In genomic region chrX:73941860-73942259, GRCm38 (mm10) we compare ENCODE assay signal across 21 mouse cellular contexts. TPM values are rescaled to one million over a fixed set of nuclear protein-coding genes. Genes with fewer than 3 reads are reported as not detected.
A peak's percentile ranks its signal among the peaks of the same experiment; 100 is the strongest.
DNase-seq lines count a peak whose midpoint lies in the region; ATAC-seq and TF ChIP-seq lines count a peak whose summit lies in the region.
"Had no signal": no experiment of that assay in that cellular context is flagged by ENCODE, and none has a peak within 500 bp of the region (broad histone marks: within the 10 kb centered on the region; RNA-seq: fewer than 3 reads in every experiment).

No protein-coding gene starts in this region.

- no peak overlapping the region for H3K4me2 ChIP-seq in heart, embryonic 15.5 days
- H3K4me2 ChIP-seq in intestine, embryonic 15.5 days (replicated peaks): no peak overlapping the region
- H3K4me2 ChIP-seq: heart, embryonic 12.5 days; hindbrain, embryonic 14.5 days had no signal

- DNase-seq in heart, embryonic 10.5 days (ENCODE audit: low spot score): no peak
- DNase-seq in MEL (ENCODE audit: low read depth, low spot score): peak; percentile 41
- no peak for DNase-seq in cerebellum, postnatal 25 days
- DNase-seq: adrenal gland, postnatal 25 days; cerebellum, adult 18-20 months; cerebellum, adult 9-11 months; gastrocnemius, adult 2 months; gastrocnemius, postnatal 25 days; heart, postnatal 14 days; kidney, adult 18-20 months had no signal

- H3K27me3 ChIP-seq in heart, embryonic 15.5 days: no peaks in the 10 kb centered on the region
- H3K27me3 ChIP-seq in heart, embryonic 10.5 days (ENCODE audit: insufficient read depth, poor library complexity, severe bottlenecking): no peaks in the 10 kb centered on the region
- H3K27me3 ChIP-seq in MEL (ENCODE audit: control insufficient read depth in 1 of 2, insufficient read depth in 2 of 2, low read length in 2 of 2): no peaks in the 10 kb centered on the region
- H3K27me3 ChIP-seq in intestine, embryonic 15.5 days (replicated peaks): no peaks in the 10 kb centered on the region
- H3K27me3 ChIP-seq: heart, embryonic 12.5 days had no signal

- TF ChIP-seq CTCF in MEL (IDR thresholded peaks at IDR 0.05 in 2 of 3, conservative IDR thresholded peaks at IDR 0.05 in 1 of 3; ENCODE audit: control insufficient read depth in 1 of 3, insufficient read depth in 1 of 3, low read depth in 2 of 3, low read length in 3 of 3, poor library complexity in 1 of 3, severe bottlenecking in 1 of 3): no peak

- no peaks in the 10 kb centered on the region; the same call in 1 of the 2 replicates for H3K79me2 ChIP-seq in MEL (ENCODE audit: control insufficient read depth, insufficient read depth, low read length, poor library complexity)

- no peak overlapping the region for H3K4me3 ChIP-seq in heart, embryonic 15.5 days
- no peak overlapping the region for H3K4me3 ChIP-seq in heart, embryonic 10.5 days
- no peak overlapping the region for H3K4me3 ChIP-seq in MEL (ENCODE audit: control insufficient read depth in 1 of 2, insufficient read depth in 1 of 2, low read depth in 2 of 2, low read length in 2 of 2)
- no peak overlapping the region for H3K4me3 ChIP-seq in intestine, embryonic 15.5 days (replicated peaks)
- H3K4me3 ChIP-seq: embryonic facial prominence, embryonic 10.5 days; gastrocnemius, adult 2 months; heart, embryonic 12.5 days; hindbrain, embryonic 10.5 days had no signal

- H3K9ac ChIP-seq in heart, embryonic 15.5 days: no peak overlapping the region
- no peak overlapping the region for H3K9ac ChIP-seq in MEL (ENCODE audit: control insufficient read depth, low read depth, low read length, poor library complexity, severe bottlenecking)
- H3K9ac ChIP-seq in intestine, embryonic 15.5 days: no peak overlapping the region
- H3K9ac ChIP-seq: heart, embryonic 12.5 days; hindbrain, embryonic 14.5 days had no signal

- 0 out of 2 replicates have a peak overlapping the region, but pooled peaks have one; percentile 27 for H3K27ac ChIP-seq in heart, embryonic 15.5 days
- no peak overlapping the region for H3K27ac ChIP-seq in heart, embryonic 10.5 days
- no peak overlapping the region; the same call in 1 of the 2 replicates for H3K27ac ChIP-seq in MEL (ENCODE audit: control insufficient read depth, low read depth, low read length)
- 0 out of 2 replicates have a peak overlapping the region, but pooled peaks have one; percentile 22 for H3K27ac ChIP-seq in intestine, embryonic 15.5 days
- H3K27ac ChIP-seq: embryonic facial prominence, embryonic 10.5 days; gastrocnemius, adult 2 months; hindbrain, embryonic 10.5 days; hindbrain, embryonic 14.5 days had no signal

- H3K36me3 ChIP-seq in heart, embryonic 15.5 days: peaks cover 32% of the 10 kb centered on the region
- H3K36me3 ChIP-seq in heart, embryonic 10.5 days: peaks cover 52% of the 10 kb centered on the region
- H3K36me3 ChIP-seq in MEL (ENCODE audit: control insufficient read depth in 1 of 2, insufficient read depth in 2 of 2, low read length in 2 of 2): peaks cover 5 to 27% of the 10 kb centered on the region in 2 experiments
- H3K36me3 ChIP-seq in intestine, embryonic 15.5 days: peaks cover 8% of the 10 kb centered on the region

- no peak for ATAC-seq in heart, embryonic 15.5 days (replicated peaks; ENCODE audit: insufficient number of reproducible peaks, insufficient read depth, low FRiP score, low read depth)
- peak; percentile 61 for ATAC-seq in intestine, embryonic 15.5 days
- ATAC-seq in megakaryocyte-erythroid progenitor cell, adult 5-6 weeks (replicated peaks; ENCODE audit: low FRiP score, low TSS enrichment, poor library complexity, severe bottlenecking): peak; percentile 74
- no peak for ATAC-seq in CD4-positive, CD25-positive, alpha-beta regulatory T cell, adult 4 months
- ATAC-seq: activated CD4-positive, CD25-positive, alpha-beta regulatory T cell, adult 4 months; forebrain, embryonic 14.5 days; Patski had no signal

- TF ChIP-seq RAD21 in MEL (IDR thresholded peaks at IDR 0.05; ENCODE audit: low read depth, low read length): no peak

- TF ChIP-seq EP300 in MEL (IDR thresholded peaks at IDR 0.05; ENCODE audit: low read depth in 1 of 2, low read length in 2 of 2): peak; percentile 16 to 23; a peak in 2 of 4 replicates

- H3K4me1 ChIP-seq in heart, embryonic 15.5 days (replicated peaks): peaks cover 8% of the 10 kb centered on the region
- H3K4me1 ChIP-seq in heart, embryonic 10.5 days: no peaks in the 10 kb centered on the region
- peaks cover 0 to 19% of the 10 kb centered on the region in 2 experiments; a peak in 3 of 4 replicates for H3K4me1 ChIP-seq in MEL (ENCODE audit: control insufficient read depth in 1 of 2, insufficient read depth in 2 of 2, low read length in 2 of 2)
- H3K4me1 ChIP-seq in intestine, embryonic 15.5 days (replicated peaks): no peaks in the 10 kb centered on the region
- H3K4me1 ChIP-seq: embryonic facial prominence, embryonic 10.5 days; hindbrain, embryonic 10.5 days had no signal

- no peak for TF ChIP-seq POLR2A in MEL (IDR thresholded peaks at IDR 0.05; ENCODE audit: control insufficient read depth in 1 of 2, insufficient read depth in 1 of 2, low read depth in 1 of 2, low read length in 2 of 2, poor library complexity in 1 of 2)

- no peaks in the 10 kb centered on the region for H3K9me3 ChIP-seq in heart, embryonic 15.5 days (replicated peaks)
- H3K9me3 ChIP-seq in heart, embryonic 10.5 days: no peaks in the 10 kb centered on the region
- H3K9me3 ChIP-seq in MEL (replicated peaks; ENCODE audit: insufficient read depth, low read length): no peaks in the 10 kb centered on the region
- no peaks in the 10 kb centered on the region for H3K9me3 ChIP-seq in intestine, embryonic 15.5 days
- H3K9me3 ChIP-seq: embryonic facial prominence, embryonic 10.5 days; heart, embryonic 12.5 days; hindbrain, embryonic 10.5 days had no signal

- 16% methylated on average over 2 of the region's 2 CpGs for WGBS in heart, embryonic 15.5 days
- 63% methylated on average over 2 of the region's 2 CpGs for WGBS in heart, embryonic 10.5 days
- WGBS in intestine, embryonic 15.5 days: 66% methylated on average over 2 of the region's 2 CpGs

RNA-seq across cellular contexts. Expression of gene Renbp, which starts 11.2 kb away (rescaled TPM):
- polyA plus RNA-seq in heart, embryonic 15.5 days (2015; fragmentation: Nextera tagmentation; extraction: Ambion mirVana): 52.0 and 53.5 TPM in 2 replicates
- polyA plus RNA-seq in heart, embryonic 10.5 days (2016; fragmentation: Nextera tagmentation; extraction: Ambion mirVana): 43.1 and 58.2 TPM in 2 replicates
- 18.8 and 22.7 TPM in 2 replicates for total RNA-seq in MEL (2012; rRNA removed)
- 10 to 100 TPM in 1 of 2 experiments, not detected in 1; 38.0 TPM for polyA plus RNA-seq in MEL (2012; ENCODE audit: insufficient read depth in 1 of 2, insufficient read length in 2 of 2, low read depth in 1 of 2, low replicate concordance in 2 of 2, missing spikeins in 1 of 2)
- 154 and 197 TPM in 2 replicates for polyA plus RNA-seq in intestine, embryonic 15.5 days (2015; fragmentation: Nextera tagmentation; extraction: Ambion mirVana)
- 3.3 and 7.6 TPM in 2 replicates for total RNA-seq in megakaryocyte-erythroid progenitor cell, adult 5-6 weeks (2014; fragmentation: Nextera tagmentation)
- total RNA-seq in megakaryocyte-erythroid progenitor cell, adult 5-6 weeks (2017): 6.9 and 11.0 TPM in 2 replicates
- polyA plus RNA-seq in CD4-positive, CD25-positive, alpha-beta regulatory T cell, adult 4 months (2017; shearing (Covaris generic)): 10 to 100 TPM in 1 of 2 experiments, 1 to 10 TPM in 1; 6.4 to 15.1 TPM

RNA-seq across cellular contexts. Expression of gene Naa10, which starts 20.1 kb away (rescaled TPM):
- polyA plus RNA-seq in heart, embryonic 15.5 days (2015; fragmentation: Nextera tagmentation; extraction: Ambion mirVana): 84.5 and 90.5 TPM in 2 replicates
- 124 and 146 TPM in 2 replicates for polyA plus RNA-seq in heart, embryonic 10.5 days (2016; fragmentation: Nextera tagmentation; extraction: Ambion mirVana)
- 155 and 174 TPM in 2 replicates for total RNA-seq in MEL (2012; rRNA removed)
- 100 to 1,000 TPM; 253 to 417 TPM for polyA plus RNA-seq in MEL (2012; ENCODE audit: insufficient read depth in 1 of 2, insufficient read length in 2 of 2, low read depth in 1 of 2, low replicate concordance in 2 of 2, missing spikeins in 1 of 2)
- polyA plus RNA-seq in intestine, embryonic 15.5 days (2015; fragmentation: Nextera tagmentation; extraction: Ambion mirVana): 163 and 169 TPM in 2 replicates
- total RNA-seq in megakaryocyte-erythroid progenitor cell, adult 5-6 weeks (2014; fragmentation: Nextera tagmentation): 224 and 245 TPM in 2 replicates
- 150 TPM in 2 replicates for total RNA-seq in megakaryocyte-erythroid progenitor cell, adult 5-6 weeks (2017)
- 100 to 1,000 TPM; 181 to 200 TPM for polyA plus RNA-seq in CD4-positive, CD25-positive, alpha-beta regulatory T cell, adult 4 months (2017; shearing (Covaris generic))

RNA-seq across cellular contexts. Expression of gene Arhgap4, which starts 20.2 kb away (rescaled TPM):
- polyA plus RNA-seq in heart, embryonic 15.5 days (2015; fragmentation: Nextera tagmentation; extraction: Ambion mirVana): 1.2 and 5.5 TPM in 2 replicates
- 1.3 and 3.0 TPM in 2 replicates for polyA plus RNA-seq in heart, embryonic 10.5 days (2016; fragmentation: Nextera tagmentation; extraction: Ambion mirVana)
- total RNA-seq in MEL (2012; rRNA removed): 9.6 and 10.3 TPM in 2 replicates
- 10 to 100 TPM in 1 of 2 experiments, not detected in 1; 24.5 TPM for polyA plus RNA-seq in MEL (2012; ENCODE audit: insufficient read depth in 1 of 2, insufficient read length in 2 of 2, low read depth in 1 of 2, low replicate concordance in 2 of 2, missing spikeins in 1 of 2)
- polyA plus RNA-seq in intestine, embryonic 15.5 days (2015; fragmentation: Nextera tagmentation; extraction: Ambion mirVana): 3.7 and 4.1 TPM in 2 replicates
- 27.6 and 32.5 TPM in 2 replicates for total RNA-seq in megakaryocyte-erythroid progenitor cell, adult 5-6 weeks (2014; fragmentation: Nextera tagmentation)
- 13.7 and 20.1 TPM in 2 replicates for total RNA-seq in megakaryocyte-erythroid progenitor cell, adult 5-6 weeks (2017)
- 100 to 1,000 TPM; 162 to 239 TPM for polyA plus RNA-seq in CD4-positive, CD25-positive, alpha-beta regulatory T cell, adult 4 months (2017; shearing (Covaris generic))

RNA-seq across cellular contexts. Expression of gene Hcfc1, which starts 24.3 kb away (rescaled TPM):
- polyA plus RNA-seq in heart, embryonic 15.5 days (2015; fragmentation: Nextera tagmentation; extraction: Ambion mirVana): 24.4 and 33.9 TPM in 2 replicates
- 49.5 and 56.8 TPM in 2 replicates for polyA plus RNA-seq in heart, embryonic 10.5 days (2016; fragmentation: Nextera tagmentation; extraction: Ambion mirVana)
- 53.6 and 60.0 TPM in 2 replicates for total RNA-seq in MEL (2012; rRNA removed)
- 100 to 1,000 TPM in 1 of 2 experiments, 10 to 100 TPM in 1; 40.8 to 146 TPM for polyA plus RNA-seq in MEL (2012; ENCODE audit: insufficient read depth in 1 of 2, insufficient read length in 2 of 2, low read depth in 1 of 2, low replicate concordance in 2 of 2, missing spikeins in 1 of 2)
- polyA plus RNA-seq in intestine, embryonic 15.5 days (2015; fragmentation: Nextera tagmentation; extraction: Ambion mirVana): 43.0 and 45.6 TPM in 2 replicates
- 159 and 169 TPM in 2 replicates for total RNA-seq in megakaryocyte-erythroid progenitor cell, adult 5-6 weeks (2014; fragmentation: Nextera tagmentation)
- total RNA-seq in megakaryocyte-erythroid progenitor cell, adult 5-6 weeks (2017): 56.1 and 78.7 TPM in 2 replicates
- polyA plus RNA-seq in CD4-positive, CD25-positive, alpha-beta regulatory T cell, adult 4 months (2017; shearing (Covaris generic)): 10 to 100 TPM; 34.2 to 45.5 TPM

RNA-seq across cellular contexts. Expression of gene L1cam, which starts 46.0 kb away (rescaled TPM):
- polyA plus RNA-seq in heart, embryonic 15.5 days (2015; fragmentation: Nextera tagmentation; extraction: Ambion mirVana): 0.25 and 2.3 TPM in 2 replicates
- 1.7 and 2.3 TPM in 2 replicates for polyA plus RNA-seq in heart, embryonic 10.5 days (2016; fragmentation: Nextera tagmentation; extraction: Ambion mirVana)
- 0.52 and 0.73 TPM in 2 replicates for total RNA-seq in MEL (2012; rRNA removed)
- polyA plus RNA-seq in MEL (2012; ENCODE audit: insufficient read depth in 1 of 2, insufficient read length in 2 of 2, low read depth in 1 of 2, low replicate concordance in 2 of 2, missing spikeins in 1 of 2): under 1 TPM in 1 of 2 experiments, not detected in 1; 0.96 TPM
- polyA plus RNA-seq in intestine, embryonic 15.5 days (2015; fragmentation: Nextera tagmentation; extraction: Ambion mirVana): 9.0 and 9.4 TPM in 2 replicates
- not detected in 2 replicates for total RNA-seq in megakaryocyte-erythroid progenitor cell, adult 5-6 weeks (2014; fragmentation: Nextera tagmentation)
- total RNA-seq in megakaryocyte-erythroid progenitor cell, adult 5-6 weeks (2017): 0.15 and 2.0 TPM in 2 replicates
- polyA plus RNA-seq in CD4-positive, CD25-positive, alpha-beta regulatory T cell, adult 4 months (2017; shearing (Covaris generic)): 10 to 100 TPM in 1 of 2 experiments, 1 to 10 TPM in 1; 7.3 to 13.0 TPM

Comparison
In these comparisons a context has a peak if more than half of its experiments do, and no peak if none do; other contexts are left out.
1. H3K27ac ChIP-seq: peak in heart, embryonic 15.5 days (single experiment) and intestine, embryonic 15.5 days (single experiment); none in heart, embryonic 10.5 days (single experiment) and MEL (single experiment).
2. ATAC-seq: peak in intestine, embryonic 15.5 days (single experiment) and megakaryocyte-erythroid progenitor cell, adult 5-6 weeks (single experiment); none in heart, embryonic 15.5 days (single experiment) and CD4-positive, CD25-positive, alpha-beta regulatory T cell, adult 4 months (single experiment).
3. RNA of gene Arhgap4, which starts 20.2 kb away (polyA plus RNA-seq): 162 to 239 TPM in CD4-positive, CD25-positive, alpha-beta regulatory T cell, adult 4 months; 24.5 TPM in MEL, 3.7 to 4.1 TPM in intestine, embryonic 15.5 days, 1.3 to 3.0 TPM in heart, embryonic 10.5 days and 1.2 to 5.5 TPM in heart, embryonic 15.5 days; every median in the first group is over 4 times any median in the second.